ENCODE assay signal across 8 mouse cellular contexts in the genomic region with DNA sequence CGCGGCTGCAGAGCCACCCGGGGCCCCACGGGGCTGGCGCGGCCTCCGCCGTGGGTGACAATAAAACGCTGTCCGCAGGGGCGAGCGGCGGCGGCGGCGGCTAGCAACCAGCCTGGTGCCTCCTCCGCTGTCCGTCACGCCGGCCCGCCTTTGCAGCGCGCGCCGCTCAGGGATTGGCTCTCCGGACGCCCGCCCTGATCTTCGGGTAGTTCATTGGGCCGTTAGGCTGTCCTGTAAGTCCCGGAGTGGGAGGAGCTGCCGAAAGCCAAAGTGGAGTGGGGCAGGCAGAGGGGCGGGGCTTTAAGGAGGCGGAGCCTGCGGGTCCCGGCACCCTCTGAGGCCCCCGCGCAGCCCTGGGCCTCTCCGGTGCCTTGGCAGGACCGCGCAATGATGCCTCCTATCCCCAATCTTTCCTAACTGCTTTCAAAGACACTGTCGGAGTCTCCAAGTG. TPM values are rescaled to one million over a fixed set of nuclear protein-coding genes. Genes with fewer than 3 reads are reported as not detected.
DNase-seq lines count a peak whose midpoint lies in the region; ATAC-seq and TF ChIP-seq lines count a peak whose summit lies in the region.

A gene (minus strand): TSS at position 126 of the 451 bp plus-strand sequence.

- TF ChIP-seq CTCF in CH12.LX (conservative IDR thresholded peaks at IDR 0.05 in 1 of 2, IDR thresholded peaks at IDR 0.05 in 1 of 2; ENCODE audit: low read depth in 2 of 2, low read length in 2 of 2): no peak

- peak; percentile 81 for TF ChIP-seq POLR2A in CH12.LX (IDR thresholded peaks at IDR 0.05; ENCODE audit: low read depth, low read length)

- no peaks in the 10 kb centered on the region for H3K9me3 ChIP-seq in CH12.LX (replicated peaks; ENCODE audit: low read length)
- no peaks in the 10 kb centered on the region for H3K9me3 ChIP-seq in forebrain, embryonic 11.5 days (ENCODE audit: control insufficient read depth, low read length)
- H3K9me3 ChIP-seq in heart, embryonic 16.5 days (replicated peaks; ENCODE audit: control insufficient read depth, low read length): no peaks in the 10 kb centered on the region
- no peaks in the 10 kb centered on the region for H3K9me3 ChIP-seq in liver, embryonic 15.5 days (replicated peaks)
- no peaks in the 10 kb centered on the region for H3K9me3 ChIP-seq in neural tube, embryonic 12.5 days

- no peak for TF ChIP-seq EP300 in CH12.LX (IDR thresholded peaks at IDR 0.05; ENCODE audit: low read length)

- H3K79me2 ChIP-seq in CH12.LX (replicated peaks; ENCODE audit: control insufficient read depth, extremely low read depth, insufficient read depth, poor library complexity, severe bottlenecking): no peaks in the 10 kb centered on the region

- dilution Hi-C loops in CH12.LX (cut with MboI; ENCODE audit: extremely low pct_ligation_motif_present, extremely low pct_unique_long_range_greater_than_20kb, low sequenced_read_pairs): no loop called here

- H3K4me2 ChIP-seq in CH12.LX (ENCODE audit: insufficient read depth, low read depth, poor library complexity, severe bottlenecking): peak within 1 kb of the TSS; percentile 93
- peak within 1 kb of the TSS; percentile 90 for H3K4me2 ChIP-seq in forebrain, embryonic 11.5 days (ENCODE audit: low read depth, low read length, severe bottlenecking)
- peak within 1 kb of the TSS; percentile 83 for H3K4me2 ChIP-seq in heart, embryonic 16.5 days (ENCODE audit: low read depth, low read length)
- H3K4me2 ChIP-seq in liver, embryonic 15.5 days: peak within 1 kb of the TSS; percentile 99
- H3K4me2 ChIP-seq in neural tube, embryonic 12.5 days (replicated peaks): peak within 1 kb of the TSS; percentile 93

- no peak within 1 kb of the TSS for H3K27ac ChIP-seq in CH12.LX (ENCODE audit: insufficient read depth, low read depth)
- peak within 1 kb of the TSS; percentile 73 for H3K27ac ChIP-seq in forebrain, embryonic 11.5 days (ENCODE audit: low read depth, low read length)
- H3K27ac ChIP-seq in heart, embryonic 16.5 days (ENCODE audit: low read length): peak within 1 kb of the TSS; percentile 76
- H3K27ac ChIP-seq in liver, embryonic 15.5 days (replicated peaks): peak within 1 kb of the TSS; percentile 67
- H3K27ac ChIP-seq in neural tube, embryonic 12.5 days: peak within 1 kb of the TSS; percentile 72

- TF ChIP-seq RAD21 in CH12.LX (IDR thresholded peaks at IDR 0.05; ENCODE audit: low read depth, low read length): no peak

- in situ Hi-C loops in CH12.LX (cut with MboI; ENCODE audit: low pct_ligation_motif_present, low pct_unique_long_range_greater_than_20kb, low sequenced_read_pairs): no loop called here

- DNase-seq in CH12.LX (ENCODE audit: extremely low read depth): peak; percentile 99
- peak; percentile 98 for DNase-seq in c-Kit-positive CD71-positive TER-119-negative erythroid progenitor cells, embryonic 14.5 days (ENCODE audit: low read depth)
- peak; percentile 98 for DNase-seq in forebrain, embryonic 11.5 days (ENCODE audit: low spot score)
- DNase-seq in kidney, postnatal 36 days: peak; percentile 99
- peak; percentile 96 for DNase-seq in telencephalon, adult 2 months (ENCODE audit: low read depth, low spot score)

- H3K9ac ChIP-seq in CH12.LX (ENCODE audit: insufficient read depth, low read depth): peak within 1 kb of the TSS; percentile 89
- peak within 1 kb of the TSS; percentile 94 for H3K9ac ChIP-seq in forebrain, embryonic 11.5 days (ENCODE audit: low read length)
- H3K9ac ChIP-seq in heart, embryonic 16.5 days (ENCODE audit: low read length): peak within 1 kb of the TSS; percentile 96
- peak within 1 kb of the TSS; percentile 94 for H3K9ac ChIP-seq in liver, embryonic 15.5 days
- H3K9ac ChIP-seq in neural tube, embryonic 12.5 days: peak within 1 kb of the TSS; percentile 99

- H3K4me1 ChIP-seq in CH12.LX (ENCODE audit: control insufficient read depth in 1 of 2, insufficient read depth in 2 of 2): peaks cover 9 to 35% of the 10 kb centered on the region in 2 experiments
- H3K4me1 ChIP-seq in forebrain, embryonic 11.5 days (replicated peaks; ENCODE audit: control insufficient read depth, insufficient read depth, low read length): peaks cover 10% of the 10 kb centered on the region
- H3K4me1 ChIP-seq in heart, embryonic 16.5 days (ENCODE audit: control insufficient read depth, insufficient read depth, low read length): peaks cover 14% of the 10 kb centered on the region
- peaks cover 27% of the 10 kb centered on the region for H3K4me1 ChIP-seq in liver, embryonic 15.5 days (replicated peaks)
- H3K4me1 ChIP-seq in neural tube, embryonic 12.5 days: peaks cover 17% of the 10 kb centered on the region

- peak within 1 kb of the TSS; percentile 74 to 97 (median 78) for H3K4me3 ChIP-seq in CH12.LX (replicated peaks in 1 of 3; ENCODE audit: low read depth in 2 of 3, low read length in 2 of 3, poor library complexity in 1 of 3)
- H3K4me3 ChIP-seq in forebrain, embryonic 11.5 days (ENCODE audit: low read depth, low read length): peak within 1 kb of the TSS; percentile 84
- H3K4me3 ChIP-seq in heart, embryonic 16.5 days (ENCODE audit: low read length): peak within 1 kb of the TSS; percentile 93
- peak within 1 kb of the TSS; percentile 91 for H3K4me3 ChIP-seq in liver, embryonic 15.5 days (replicated peaks)
- H3K4me3 ChIP-seq in neural tube, embryonic 12.5 days: peak within 1 kb of the TSS; percentile 95

- WGBS in forebrain, embryonic 11.5 days: under 1% methylated on average over 42 of the region's 42 CpGs
- WGBS in heart, embryonic 16.5 days: under 1% methylated on average over 42 of the region's 42 CpGs
- under 1% methylated on average over 42 of the region's 42 CpGs for WGBS in liver, embryonic 15.5 days (ENCODE audit: insufficient replicate concordance)
- under 1% methylated on average over 42 of the region's 42 CpGs for WGBS in neural tube, embryonic 12.5 days

- H3K27me3 ChIP-seq in CH12.LX (replicated peaks): peaks cover 5% of the 10 kb centered on the region
- no peaks in the 10 kb centered on the region for H3K27me3 ChIP-seq in forebrain, embryonic 11.5 days (ENCODE audit: control insufficient read depth, insufficient read depth, low read length)
- H3K27me3 ChIP-seq in heart, embryonic 16.5 days (ENCODE audit: control insufficient read depth, insufficient read depth, low read length): no peaks in the 10 kb centered on the region
- H3K27me3 ChIP-seq in liver, embryonic 15.5 days: no peaks in the 10 kb centered on the region
- no peaks in the 10 kb centered on the region for H3K27me3 ChIP-seq in neural tube, embryonic 12.5 days (replicated peaks)

- H3K36me3 ChIP-seq in CH12.LX (replicated peaks in 1 of 2; ENCODE audit: control insufficient read depth in 1 of 2, insufficient read depth in 1 of 2, low read length in 1 of 2): peaks cover 15 to 34% of the 10 kb centered on the region in 2 experiments
- H3K36me3 ChIP-seq in forebrain, embryonic 11.5 days (ENCODE audit: control insufficient read depth, insufficient read depth, low read length): peaks cover 3% of the 10 kb centered on the region; the same call in 1 of the 2 replicates
- H3K36me3 ChIP-seq in heart, embryonic 16.5 days (ENCODE audit: control insufficient read depth, insufficient read depth): 0 out of 2 replicates have a peak, but pooled peaks cover 6% of the 10 kb centered on the region
- peaks cover 17% of the 10 kb centered on the region for H3K36me3 ChIP-seq in liver, embryonic 15.5 days (replicated peaks)
- peaks cover 40% of the 10 kb centered on the region for H3K36me3 ChIP-seq in neural tube, embryonic 12.5 days

- ATAC-seq in forebrain, embryonic 11.5 days (replicated peaks; ENCODE audit: low FRiP score): peak; percentile 99
- peak; percentile 99 for ATAC-seq in heart, embryonic 16.5 days (replicated peaks; ENCODE audit: extremely low read depth, insufficient read depth, low FRiP score)
- ATAC-seq in liver, embryonic 15.5 days (ENCODE audit: insufficient read depth): peak; percentile 100
- ATAC-seq in neural tube, embryonic 12.5 days (ENCODE audit: low FRiP score, low read depth): peak; percentile 98

TF ChIP-seq in CH12.LX, 34 proteins besides CTCF, POLR2A, EP300 and RAD21 (continues in another document):
- no peak for TF ChIP-seq BHLHE40 (IDR thresholded peaks at IDR 0.05; ENCODE audit: low read depth, low read length)
- 0 out of 2 replicates have a peak, but pooled peaks have one; percentile 11 for TF ChIP-seq NELFE (IDR thresholded peaks at IDR 0.05; ENCODE audit: low read depth, low read length)
- TF ChIP-seq MEF2A (IDR thresholded peaks at IDR 0.05; ENCODE audit: borderline replicate concordance, low read depth, low read length): no peak
- no peak for TF ChIP-seq E2F4 (IDR thresholded peaks at IDR 0.05; ENCODE audit: insufficient replicate concordance, low read depth, low read length)
- TF ChIP-seq ZKSCAN1 (IDR thresholded peaks at IDR 0.05; ENCODE audit: borderline replicate concordance, low read depth, low read length): no peak
- TF ChIP-seq RCOR1 (conservative IDR thresholded peaks at IDR 0.05; ENCODE audit: low read depth, low read length): no peak
- no peak for TF ChIP-seq UBTF (IDR thresholded peaks at IDR 0.05; ENCODE audit: low read depth, low read length)
- peak; percentile 67 for TF ChIP-seq NRF1 (IDR thresholded peaks at IDR 0.05; ENCODE audit: low read depth, low read length)
- TF ChIP-seq JUN (IDR thresholded peaks at IDR 0.05; ENCODE audit: insufficient read depth, low read depth, low read length): no peak
- TF ChIP-seq MYC (IDR thresholded peaks at IDR 0.05; ENCODE audit: low read depth, low read length): no peak
- TF ChIP-seq ELF1 (IDR thresholded peaks at IDR 0.05; ENCODE audit: low read depth, low read length): 0 out of 2 replicates have a peak, but pooled peaks have one; percentile 26
- no peak for TF ChIP-seq PAX5 (IDR thresholded peaks at IDR 0.05; ENCODE audit: low read length)
- 0 out of 2 replicates have a peak, but pooled peaks have one; percentile 37 for TF ChIP-seq TBP (conservative IDR thresholded peaks at IDR 0.05; ENCODE audit: low read depth, low read length)
- no peak for TF ChIP-seq MXI1 (IDR thresholded peaks at IDR 0.05; ENCODE audit: low read depth, low read length)
- peak; percentile 88 for TF ChIP-seq CHD2 (IDR thresholded peaks at IDR 0.05; ENCODE audit: low read length)
- TF ChIP-seq JUND (conservative IDR thresholded peaks at IDR 0.05; ENCODE audit: low read depth, low read length): no peak
- no peak for TF ChIP-seq CHD1 (IDR thresholded peaks at IDR 0.05; ENCODE audit: low read depth, low read length)
- no peak for TF ChIP-seq TCF12 (IDR thresholded peaks at IDR 0.05; ENCODE audit: low read depth, low read length)

RNA-seq across cellular contexts. Expression of the gene that starts here (rescaled TPM):
- total RNA-seq in CH12.LX (2012; rRNA removed) (15.9 and 20.9 TPM in 2 replicates), CH12.LX (2014; rRNA removed) (1.7 and 2.3 TPM in 2 replicates)
- polyA plus RNA-seq in CH12.LX (2012; ENCODE audit: insufficient read length, low read depth): 10.2 and 12.7 TPM in 2 replicates
- polyA plus RNA-seq in forebrain, embryonic 11.5 days (2014; fragmentation: Nextera tagmentation; extraction: Ambion mirVana): 50.1 and 51.9 TPM in 2 replicates
- polyA plus RNA-seq in heart, embryonic 16.5 days (2015; fragmentation: Nextera tagmentation; extraction: Ambion mirVana): 13.2 and 14.5 TPM in 2 replicates
- 4.2 and 4.6 TPM in 2 replicates for polyA plus RNA-seq in liver, embryonic 15.5 days (2015; fragmentation: Nextera tagmentation; extraction: Ambion mirVana)
- polyA plus RNA-seq in neural tube, embryonic 12.5 days (2016; fragmentation: Nextera tagmentation; extraction: Ambion mirVana): 41.3 and 43.6 TPM in 2 replicates
